Mouse (Mus musculus) lung, embryonic 16.5 days (tissue): Measurements from ENCODE around the gene Bola2. TPM values are rescaled to one million over a fixed set of nuclear protein-coding genes. Genes with fewer than 3 reads are reported as not detected.

Experiments used
- ATAC-seq: fragments of 200-750 bp; cut with Nextera tagmentation; 2 replicates; pipeline ENCODE4 v1.8.0; 2017; ENCODE audit warnings: low read depth, mild to moderate bottlenecking, moderate library complexity
- H3K27ac ChIP-seq: fragments of 300-500 bp; sonication (generic); 2 replicates; pipeline ENCODE4 v1.5.1; 2014; ENCODE audit warnings: mild to moderate bottlenecking, control low read depth, low read length
- H3K27me3 ChIP-seq: fragments of 300-500 bp; sonication (generic); 2 replicates; pipeline ENCODE4 v1.6.1; 2014; ENCODE audit warnings: low read depth, low read length, mixed read lengths; ENCODE audit not compliant: control insufficient read depth, insufficient read depth
- H3K36me3 ChIP-seq: fragments of 300-500 bp; sonication (generic); 2 replicates; pipeline ENCODE4 v1.6.1; 2014; ENCODE audit warnings: low read length; ENCODE audit not compliant: control insufficient read depth, insufficient read depth
- H3K4me1 ChIP-seq: fragments of 300-500 bp; sonication (generic); replicated peaks from 2 replicates; pipeline ENCODE4 v1.6.1; 2014; ENCODE audit warnings: low read length, mixed read lengths; ENCODE audit not compliant: control insufficient read depth, insufficient read depth
- H3K4me2 ChIP-seq: fragments of 300-500 bp; sonication (generic); 2 replicates; pipeline ENCODE4 v1.6.1; 2014; ENCODE audit warnings: low read depth, low read length, control low read depth
- H3K4me3 ChIP-seq: fragments of 300-500 bp; sonication (generic); 2 replicates; pipeline ENCODE4 v1.5.1; 2014; ENCODE audit warnings: mild to moderate bottlenecking, low read length, control low read depth
- H3K9ac ChIP-seq: fragments of 300-500 bp; sonication (generic); 2 replicates; pipeline ENCODE4 v1.6.1; 2014; ENCODE audit warnings: low read length, control low read depth
- H3K9me3 ChIP-seq: fragments of 300-500 bp; sonication (generic); 2 replicates; pipeline ENCODE4 v1.6.1; 2016; ENCODE audit warnings: low read length; ENCODE audit not compliant: control insufficient read depth
- whole genome bisulfite sequencing: fragments of 180-500 bp; shearing (Covaris S2); extraction: QIAGEN DNeasy Blood & Tissue Kit; methylation state at CpG from one replicate; pipeline ENCODE4 v1.1.7; 2014; 5-methylcytosine and 5-hydroxymethylcytosine counted together
- polyA plus RNA-seq: library from polyadenylated mRNA; unstranded; fragments of >200 nt; fragmentation: Nextera tagmentation; extraction: Ambion mirVana; gene quantifications from 2 replicates; pipeline ENCODE4 v1.2.1, GENCODE M21; 2015

The Bola2 gene
- polyA plus RNA-seq, 1 experiment from 2014 or later = 108 TPM

- H3K4me1 ChIP-seq = peaks cover 18% of the 10 kb centered on the region
- peaks cover 11% of the 10 kb centered on the region; the same call in 1 of the 2 replicates for H3K36me3 ChIP-seq
- 79% methylated on average over 7 of the region's 7 CpGs for WGBS
- no peak for ATAC-seq
- no peaks in the 10 kb centered on the region for H3K27me3 ChIP-seq
- no peak overlapping the region for H3K27ac ChIP-seq
- H3K4me3 ChIP-seq = no peak overlapping the region
- H3K4me2 ChIP-seq = no peak overlapping the region
- H3K9me3 ChIP-seq = no peaks in the 10 kb centered on the region
- 0 out of 2 replicates have a peak overlapping the region, but pooled peaks have one; percentile 9 for H3K9ac ChIP-seq
These were observed 1.4 kb upstream of the Bola2 start for GRCm38 (mm10) chr7:126693781-126694180.

GRCm38 (mm10) chr7:126694441-126695051 is 655 bp upstream of the Bola2 start:
- Histone ChIP-seq H3K27me3 (no peaks in the 10 kb centered on the region), H3K4me2 (peak overlapping the region; percentile 96), H3K27ac (no peak overlapping the region), H3K4me3 (peak overlapping the region; percentile 96), H3K9me3 (no peaks in the 10 kb centered on the region), H3K9ac (peak overlapping the region; percentile 99), H3K4me1 (peaks cover 18% of the 10 kb centered on the region), H3K36me3 (peaks cover 11% of the 10 kb centered on the region; the same call in 1 of the 2 replicates)
- WGBS = 29% methylated on average over 10 of the region's 10 CpGs
- no peak for ATAC-seq

- H3K9ac ChIP-seq = peak within 1 kb of the TSS; percentile 99
- no peaks in the 10 kb centered on the region for H3K9me3 ChIP-seq
- under 1% methylated on average over 40 of the region's 40 CpGs for WGBS
- H3K27ac ChIP-seq = peak within 1 kb of the TSS; percentile 99
- H3K36me3 ChIP-seq = peaks cover 8% of the 10 kb centered on the region; the same call in 1 of the 2 replicates
- ATAC-seq = peak; percentile 97
- H3K4me3 ChIP-seq = peak within 1 kb of the TSS; percentile 96
- no peaks in the 10 kb centered on the region for H3K27me3 ChIP-seq
- H3K4me1 ChIP-seq = peaks cover 18% of the 10 kb centered on the region
- peak within 1 kb of the TSS; percentile 96 for H3K4me2 ChIP-seq
These were observed 518 bp downstream of the Bola2 start, which contains the start of gene Slx1b for GRCm38 (mm10) chr7:126695631-126696207. Gene Slx1b, minus strand, starts transcription at chr7:126695784.

GRCm38 (mm10) chr7:126696303-126696702 is 1.1 kb downstream of the Bola2 start:
- WGBS = 3% methylated on average over 17 of the region's 17 CpGs
- Histone ChIP-seq H3K9ac (peak overlapping the region; percentile 99), H3K27ac (no peak overlapping the region; the same call in 1 of the 2 replicates), H3K9me3 (no peaks in the 10 kb centered on the region), H3K4me3 (peak overlapping the region; percentile 96), H3K27me3 (no peaks in the 10 kb centered on the region), H3K36me3 (peaks cover 6% of the 10 kb centered on the region; the same call in 1 of the 2 replicates), H3K4me2 (peak overlapping the region; percentile 96), H3K4me1 (peaks cover 18% of the 10 kb centered on the region)
- ATAC-seq = no peak

GRCm38 (mm10) chr7:126696886-126697285 is 1.7 kb downstream of the Bola2 start:
- no peak for ATAC-seq
- WGBS = 77% methylated on average over 3 of the region's 3 CpGs
- H3K9me3 ChIP-seq = no peaks in the 10 kb centered on the region
- H3K4me2 ChIP-seq = peak overlapping the region; percentile 96
- H3K4me1 ChIP-seq = peaks cover 18% of the 10 kb centered on the region
- peak overlapping the region; percentile 96 for H3K4me3 ChIP-seq
- no peak overlapping the region for H3K27ac ChIP-seq
- H3K9ac ChIP-seq = peak overlapping the region; percentile 99
- peaks cover 5% of the 10 kb centered on the region; the same call in 1 of the 2 replicates for H3K36me3 ChIP-seq
- H3K27me3 ChIP-seq = no peaks in the 10 kb centered on the region

- Histone ChIP-seq H3K9me3 (no peaks in the 10 kb centered on the region), H3K36me3 (no peaks in the 10 kb centered on the region), H3K27ac (no peak overlapping the region), H3K4me3 (no peak overlapping the region), H3K4me2 (no peak overlapping the region), H3K4me1 (peaks cover 18% of the 10 kb centered on the region), H3K27me3 (peaks cover 3% of the 10 kb centered on the region; the same call in 1 of the 2 replicates), H3K9ac (no peak overlapping the region)
- WGBS = 88% methylated on average over 8 of the region's 8 CpGs
- ATAC-seq = no peak
These were observed 2.6 kb downstream of the Bola2 start for GRCm38 (mm10) chr7:126697838-126698237.

- no peak overlapping the region for H3K4me3 ChIP-seq
- no peak for ATAC-seq
- peaks cover 16% of the 10 kb centered on the region for H3K27me3 ChIP-seq
- no peaks in the 10 kb centered on the region for H3K36me3 ChIP-seq
- WGBS = 76% methylated on average over 25 of the region's 25 CpGs
- peaks cover 17% of the 10 kb centered on the region for H3K4me1 ChIP-seq
- H3K9me3 ChIP-seq = no peaks in the 10 kb centered on the region
- no peak overlapping the region for H3K9ac ChIP-seq
- H3K27ac ChIP-seq = no peak overlapping the region
- H3K4me2 ChIP-seq = no peak overlapping the region
These were observed 5.1 kb downstream of the Bola2 start for GRCm38 (mm10) chr7:126700063-126701015.

- H3K4me1 ChIP-seq = peaks cover 17% of the 10 kb centered on the region
- ATAC-seq = peak; percentile 64
- peak overlapping the region; percentile 50 for H3K9ac ChIP-seq
- no peak overlapping the region for H3K27ac ChIP-seq
- H3K27me3 ChIP-seq = peaks cover 16% of the 10 kb centered on the region
- no peaks in the 10 kb centered on the region for H3K9me3 ChIP-seq
- peak overlapping the region; percentile 2; the same call in 1 of the 2 replicates for H3K4me3 ChIP-seq
- H3K4me2 ChIP-seq = peak overlapping the region; percentile 30; the same call in 1 of the 2 replicates
- H3K36me3 ChIP-seq = no peaks in the 10 kb centered on the region
- under 1% methylated on average over 11 of the region's 11 CpGs for WGBS
These were observed 5.9 kb downstream of the Bola2 start for GRCm38 (mm10) chr7:126701070-126701469.
